Mouse (Mus musculus) forebrain, embryonic 11.5 days (tissue): ENCODE results near the gene Proser1. TPM values are rescaled to one million over a fixed set of nuclear protein-coding genes. Genes with fewer than 3 reads are reported as not detected.
A peak's percentile ranks its signal among the peaks of the same experiment; 100 is the strongest.

Experiments used
- ATAC-seq: fragments of 200-750 bp; cut with Nextera tagmentation; replicated peaks from 2 replicates; pipeline ENCODE4 v1.8.0; 2017; ENCODE audit warnings: moderate TSS enrichment; ENCODE audit not compliant: low FRiP score
- DNase-seq: peaks from one replicate; pipeline ENCODE4 v3.0.0-alpha.2; 2017; ENCODE audit warnings: low spot score
- H3K27ac ChIP-seq: fragments of 300-500 bp; sonication (generic); 2 replicates; pipeline ENCODE4 v1.5.1; 2014; ENCODE audit warnings: low read depth, low read length
- H3K27me3 ChIP-seq: fragments of 300-500 bp; sonication (generic); 2 replicates; pipeline ENCODE4 v1.6.1; 2014; ENCODE audit warnings: mild to moderate bottlenecking, low read length, mixed read lengths; ENCODE audit not compliant: control insufficient read depth, insufficient read depth
- H3K36me3 ChIP-seq: fragments of 300-500 bp; sonication (generic); 2 replicates; pipeline ENCODE4 v1.6.1; 2014; ENCODE audit warnings: mild to moderate bottlenecking, low read length, moderate library complexity, mixed read lengths; ENCODE audit not compliant: control insufficient read depth, insufficient read depth
- H3K4me1 ChIP-seq: fragments of 300-500 bp; sonication (generic); replicated peaks from 2 replicates; pipeline ENCODE4 v1.6.1; 2014; ENCODE audit warnings: low read length, mixed read lengths; ENCODE audit not compliant: control insufficient read depth, insufficient read depth
- H3K4me2 ChIP-seq: fragments of 300-500 bp; sonication (generic); 2 replicates; pipeline ENCODE4 v1.6.1; 2014; ENCODE audit warnings: low read depth, mild to moderate bottlenecking, low read length, moderate library complexity, mixed read lengths; ENCODE audit not compliant: severe bottlenecking
- H3K4me3 ChIP-seq: fragments of 300-500 bp; sonication (generic); 2 replicates; pipeline ENCODE4 v1.5.1; 2014; ENCODE audit warnings: low read depth, low read length
- H3K9ac ChIP-seq: fragments of 300-500 bp; sonication (generic); 2 replicates; pipeline ENCODE4 v1.6.1; 2014; ENCODE audit warnings: low read length
- H3K9me3 ChIP-seq: fragments of 300-500 bp; sonication (generic); 2 replicates; pipeline ENCODE4 v1.6.1; 2016; ENCODE audit warnings: low read length, mixed read lengths; ENCODE audit not compliant: control insufficient read depth
- WGBS: fragments of 180-500 bp; shearing (Covaris S2); extraction: QIAGEN DNeasy Blood & Tissue Kit; methylation state at CpG from one replicate; pipeline ENCODE4 v1.1.7; 2014; 5-methylcytosine and 5-hydroxymethylcytosine counted together
- polyA plus RNA-seq: library from polyadenylated mRNA; unstranded; fragments of >200 nt; fragmentation: Nextera tagmentation; extraction: Ambion mirVana; gene quantifications from 2 replicates; pipeline ENCODE4 v1.2.1, GENCODE M21; 2014

The Proser1 gene
- polyA plus RNA-seq, result 31.5 and 34.7 TPM in 2 replicates

DNA sequence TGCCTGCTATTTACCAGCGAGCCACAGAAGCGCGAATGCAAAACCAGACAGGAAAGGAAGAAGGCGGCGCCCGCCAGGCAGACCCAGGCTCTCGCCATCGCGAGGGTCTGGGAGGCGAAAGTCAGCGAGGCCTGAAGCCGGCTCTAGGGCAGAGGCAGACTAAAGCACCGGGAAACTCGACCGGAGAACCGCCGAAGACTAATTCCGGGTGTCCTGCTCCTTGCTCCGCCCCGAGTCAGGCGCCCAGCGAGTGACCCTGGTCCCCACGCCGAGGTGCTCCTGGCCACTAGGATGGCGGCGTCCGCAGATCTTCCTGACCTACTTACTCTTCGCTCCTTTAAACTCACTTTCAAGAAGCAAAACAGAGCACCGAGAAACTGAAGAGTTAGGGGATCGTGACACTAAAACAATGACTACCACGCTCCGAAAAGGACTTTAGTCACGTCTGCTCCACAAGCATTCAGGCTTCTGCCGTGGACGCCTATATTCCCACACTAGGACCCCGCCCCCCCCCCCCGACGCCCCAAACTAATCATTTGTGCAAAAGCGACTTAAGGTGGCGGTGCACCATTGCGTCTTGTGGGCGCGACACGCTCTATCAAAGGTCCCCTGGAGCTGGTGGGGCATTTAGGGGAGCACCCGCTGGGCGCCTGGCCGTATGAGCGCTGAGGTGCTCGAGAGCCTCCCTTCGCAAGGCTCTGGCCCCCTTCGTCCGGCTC lies at the start of gene Proser1, which contains the start of gene Nhlrc3:
Gene Proser1, plus strand, starts transcription at position 621 of the 719 bp plus-strand sequence.
Gene Nhlrc3, minus strand, starts transcription at position 287 of the 719 bp plus-strand sequence.
- Histone ChIP-seq H3K9ac (peak within 1 kb of the TSS; percentile 96), H3K4me1 (peaks cover 7% of the 10 kb centered on the region; the same call in 1 of the 2 replicates), H3K9me3 (no peaks in the 10 kb centered on the region), H3K36me3 (no peaks in the 10 kb centered on the region), H3K27ac (peak within 1 kb of the TSS; percentile 84), H3K4me2 (peak within 1 kb of the TSS; percentile 56), H3K4me3 (peak within 1 kb of the TSS; percentile 84), H3K27me3 (no peaks in the 10 kb centered on the region)
- DNase-seq, result peak; percentile 94
- WGBS, result under 1% methylated on average over 47 of the region's 52 CpGs
- ATAC-seq, result peak; percentile 95

DNA sequence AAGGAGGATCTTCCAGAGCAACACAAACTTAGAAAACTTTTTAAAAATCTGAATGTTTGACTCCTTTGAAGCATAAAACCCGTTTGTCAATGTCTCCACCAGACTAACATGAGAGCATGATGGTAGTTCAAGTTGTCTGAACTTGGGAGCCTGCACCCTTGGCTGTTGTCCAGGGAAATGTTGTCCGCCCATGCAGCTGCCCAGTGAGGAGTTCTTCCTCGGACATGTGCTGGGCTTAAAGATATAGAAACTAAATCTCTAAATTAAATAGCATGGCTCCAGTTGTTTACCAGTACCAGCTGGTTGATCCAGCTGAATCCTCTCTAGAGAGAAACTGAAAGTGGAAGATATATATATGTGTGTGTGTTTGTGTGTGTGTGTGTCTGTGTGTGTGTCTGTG lies 49.5 kb upstream of the Proser1 start:
- no peaks in the 10 kb centered on the region for H3K27me3 ChIP-seq
- H3K9me3 ChIP-seq, result no peaks in the 10 kb centered on the region
- no peak overlapping the region for H3K4me2 ChIP-seq
- DNase-seq (no peak), ATAC-seq (no peak)
- H3K4me3 ChIP-seq, result no peak overlapping the region
- no peaks in the 10 kb centered on the region for H3K36me3 ChIP-seq
- H3K27ac ChIP-seq, result no peak overlapping the region
- H3K9ac ChIP-seq, result no peak overlapping the region
- H3K4me1 ChIP-seq, result no peaks in the 10 kb centered on the region; the same call in 1 of the 2 replicates
- WGBS, result 73% methylated on average over 3 of the region's 3 CpGs

DNA sequence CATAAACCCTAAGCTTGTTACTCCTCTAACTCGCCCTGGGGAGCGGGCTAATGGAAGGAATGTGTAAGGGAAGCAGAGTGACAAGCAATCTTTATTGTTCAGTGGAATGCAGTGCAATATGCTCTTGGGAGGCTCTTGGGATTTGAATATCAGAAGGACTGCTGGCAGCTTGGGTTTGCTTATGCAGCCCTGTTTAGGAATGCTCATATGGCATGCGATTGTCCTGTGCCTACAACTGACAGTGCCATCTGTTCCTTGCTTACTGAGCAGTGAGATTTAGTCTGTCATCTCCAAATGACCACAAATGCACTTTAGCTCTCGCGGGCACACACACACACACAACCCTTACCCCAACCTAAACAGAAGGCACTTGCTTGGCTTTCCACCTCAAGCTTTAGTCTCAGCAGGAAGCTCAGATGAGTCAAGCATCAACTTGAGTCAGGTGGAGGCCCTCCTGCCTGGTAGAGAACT lies 47.4 kb upstream of the Proser1 start:
- DNase-seq, result no peak
- Histone ChIP-seq H3K9ac (no peak overlapping the region), H3K4me1 (no peaks in the 10 kb centered on the region; the same call in 1 of the 2 replicates), H3K27ac (no peak overlapping the region), H3K4me3 (no peak overlapping the region), H3K27me3 (no peaks in the 10 kb centered on the region), H3K36me3 (no peaks in the 10 kb centered on the region), H3K4me2 (no peak overlapping the region), H3K9me3 (no peaks in the 10 kb centered on the region)
- WGBS, result 67% methylated on average over 5 of the region's 5 CpGs
- no peak for ATAC-seq

DNA sequence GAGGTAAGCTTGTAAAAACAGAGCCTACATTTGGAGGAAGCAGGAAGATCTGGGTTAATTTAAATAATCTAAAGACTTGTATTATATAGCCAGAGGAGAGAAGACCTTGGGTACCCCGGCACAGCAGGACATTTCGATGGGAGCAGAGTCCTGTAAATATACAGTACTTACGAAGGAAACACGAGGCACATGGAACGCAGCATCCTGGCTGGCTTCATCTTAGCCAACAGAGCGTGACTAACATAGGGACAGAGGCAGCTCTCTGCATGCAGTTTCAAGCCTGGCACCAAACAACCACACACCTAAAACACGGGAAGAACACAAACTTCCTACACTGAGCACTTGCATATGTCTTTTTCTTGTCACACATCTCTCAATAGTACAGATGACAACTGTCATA lies 45.8 kb upstream of the Proser1 start:
- 78% methylated on average over 7 of the region's 7 CpGs for WGBS

DNA sequence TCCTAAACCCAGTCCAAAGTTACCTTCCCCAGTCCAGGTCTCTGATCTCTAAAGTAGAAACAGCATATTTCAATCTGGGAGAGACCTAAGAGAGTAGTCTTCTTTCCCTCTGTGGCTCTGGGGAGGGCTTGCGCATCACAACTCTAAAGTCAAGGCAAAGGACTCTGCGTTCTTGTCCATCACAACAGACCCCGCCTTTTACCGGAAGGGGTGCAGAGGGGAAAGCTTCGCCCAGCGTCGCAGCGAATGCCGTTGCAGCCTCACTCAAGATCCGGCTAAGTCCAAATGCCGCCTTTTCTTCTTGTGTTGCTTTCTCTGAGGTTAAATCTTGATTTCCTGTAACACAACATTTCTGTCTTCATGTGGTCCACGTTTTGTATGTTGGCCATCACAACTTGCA lies 41.8 kb upstream of the Proser1 start:
- DNase-seq, result no peak
- H3K4me2 ChIP-seq, result no peak overlapping the region
- H3K9me3 ChIP-seq, result no peaks in the 10 kb centered on the region
- H3K9ac ChIP-seq, result no peak overlapping the region
- no peak for ATAC-seq
- no peaks in the 10 kb centered on the region for H3K4me1 ChIP-seq
- H3K4me3 ChIP-seq, result no peak overlapping the region
- no peak overlapping the region for H3K27ac ChIP-seq
- no peaks in the 10 kb centered on the region for H3K27me3 ChIP-seq
- 92% methylated on average over 12 of the region's 12 CpGs for WGBS
- no peaks in the 10 kb centered on the region for H3K36me3 ChIP-seq

More for the DNA sequence above, 45.8 kb upstream of the Proser1 start:
- no peak for DNase-seq
- no peaks in the 10 kb centered on the region for H3K27me3 ChIP-seq
- no peak overlapping the region for H3K4me2 ChIP-seq
- no peak overlapping the region for H3K4me3 ChIP-seq
- no peaks in the 10 kb centered on the region for H3K36me3 ChIP-seq
- no peak for ATAC-seq
- no peaks in the 10 kb centered on the region for H3K9me3 ChIP-seq
- no peak overlapping the region for H3K9ac ChIP-seq
- H3K4me1 ChIP-seq, result no peaks in the 10 kb centered on the region; the same call in 1 of the 2 replicates
- H3K27ac ChIP-seq, result no peak overlapping the region

DNA sequence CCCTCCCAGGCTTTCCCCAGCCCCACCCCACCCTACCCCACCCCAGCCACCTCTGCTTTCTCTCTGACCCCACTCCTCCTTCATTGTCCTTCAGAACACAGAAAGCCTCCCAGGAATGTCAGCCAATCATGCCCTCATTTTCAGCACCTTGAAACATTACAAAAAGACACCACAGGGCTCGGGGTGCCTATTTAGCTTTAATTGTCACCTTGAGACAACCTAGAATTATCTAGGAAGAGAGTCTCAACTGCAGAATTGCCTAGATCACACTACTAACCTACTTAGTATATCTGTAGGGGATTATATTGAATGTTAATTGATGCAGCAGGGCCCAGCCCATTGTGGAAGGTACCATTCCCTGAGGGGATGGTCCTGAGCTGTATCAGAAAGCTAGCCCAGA lies 40.8 kb upstream of the Proser1 start:
- Histone ChIP-seq H3K4me1 (no peaks in the 10 kb centered on the region), H3K27me3 (no peaks in the 10 kb centered on the region), H3K9ac (no peak overlapping the region), H3K4me3 (no peak overlapping the region), H3K36me3 (no peaks in the 10 kb centered on the region), H3K27ac (no peak overlapping the region), H3K9me3 (no peaks in the 10 kb centered on the region), H3K4me2 (no peak overlapping the region)
- WGBS, result 29% methylated on average over 1 of the region's 1 CpGs
- DNase-seq, result no peak
- ATAC-seq, result no peak

DNA sequence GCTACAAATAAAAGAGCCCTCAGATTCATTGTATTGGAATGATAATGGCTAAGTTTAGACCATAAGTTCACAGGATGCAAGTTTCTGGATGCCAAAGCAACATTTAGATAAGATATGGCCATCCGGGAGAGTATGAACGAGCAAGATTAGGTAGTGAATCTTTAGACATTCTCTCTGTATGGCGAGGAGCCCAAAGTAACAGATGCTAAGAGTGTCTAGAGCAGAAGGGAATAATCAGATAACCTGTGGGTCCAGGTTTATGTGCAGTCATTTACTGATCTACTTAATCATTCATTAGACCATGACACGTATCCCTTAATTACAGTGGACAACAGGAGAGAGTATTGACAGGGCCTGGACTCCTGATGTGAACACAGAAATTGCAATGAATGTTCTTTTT lies 39.9 kb upstream of the Proser1 start:
- DNase-seq (no peak), ATAC-seq (no peak)
- Histone ChIP-seq H3K9me3 (no peaks in the 10 kb centered on the region), H3K4me1 (no peaks in the 10 kb centered on the region), H3K9ac (no peak overlapping the region), H3K27me3 (no peaks in the 10 kb centered on the region), H3K4me2 (no peak overlapping the region), H3K4me3 (no peak overlapping the region), H3K36me3 (no peaks in the 10 kb centered on the region), H3K27ac (no peak overlapping the region)
- WGBS, result 90% methylated on average over 4 of the region's 4 CpGs

DNA sequence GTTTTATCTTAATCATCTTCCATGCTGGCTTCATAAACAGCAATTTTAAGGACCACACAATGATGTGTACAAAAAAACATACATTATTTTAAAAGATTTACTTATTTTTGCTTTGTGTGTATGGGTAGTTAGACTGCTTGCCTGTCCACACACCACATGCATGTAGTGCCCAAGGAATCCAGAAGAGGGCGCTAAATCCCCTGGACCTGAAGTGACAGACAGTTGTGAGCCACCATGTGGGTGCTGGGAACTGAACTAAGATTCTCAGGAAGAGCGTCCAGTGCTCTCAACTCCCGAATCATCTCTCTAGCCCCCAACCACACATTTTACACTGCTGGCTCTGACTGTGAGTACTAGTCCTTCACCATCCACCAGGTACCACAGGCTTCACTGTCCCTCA lies 28.9 kb upstream of the Proser1 start:
- ATAC-seq, result no peak
- H3K4me1 ChIP-seq, result no peaks in the 10 kb centered on the region
- H3K4me2 ChIP-seq, result no peak overlapping the region
- H3K9me3 ChIP-seq, result no peaks in the 10 kb centered on the region
- WGBS, result 76% methylated on average over 3 of the region's 3 CpGs
- peak; percentile 50 for DNase-seq
- H3K27ac ChIP-seq, result no peak overlapping the region
- H3K36me3 ChIP-seq, result no peaks in the 10 kb centered on the region
- no peak overlapping the region for H3K9ac ChIP-seq
- no peaks in the 10 kb centered on the region for H3K27me3 ChIP-seq
- no peak overlapping the region for H3K4me3 ChIP-seq

DNA sequence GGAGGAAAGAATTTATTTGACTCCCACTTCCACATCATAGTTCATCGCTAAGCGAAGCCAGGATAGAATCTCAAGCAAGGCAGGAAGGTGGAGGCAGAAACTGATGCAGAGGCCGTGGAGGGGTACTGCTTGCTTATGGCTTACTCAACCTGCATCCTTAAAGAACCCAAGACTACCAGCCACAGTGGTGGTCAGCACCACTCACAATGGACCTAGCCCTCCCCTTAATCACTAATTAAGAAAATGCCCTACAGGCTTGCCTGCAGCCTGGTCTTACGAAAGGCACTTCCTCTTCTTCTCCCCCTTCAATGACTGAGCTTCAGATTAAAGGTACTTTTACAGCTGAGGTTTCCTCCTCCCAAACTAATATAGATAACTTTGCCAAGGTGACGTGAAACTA lies 26.9 kb upstream of the Proser1 start:
- no peaks in the 10 kb centered on the region for H3K9me3 ChIP-seq
- H3K36me3 ChIP-seq, result no peaks in the 10 kb centered on the region
- DNase-seq, result no peak
- no peak overlapping the region for H3K9ac ChIP-seq
- 60% methylated on average over 5 of the region's 5 CpGs for WGBS
- no peak overlapping the region for H3K27ac ChIP-seq
- H3K4me1 ChIP-seq, result no peaks in the 10 kb centered on the region
- ATAC-seq, result no peak
- H3K27me3 ChIP-seq, result no peaks in the 10 kb centered on the region
- no peak overlapping the region for H3K4me2 ChIP-seq
- H3K4me3 ChIP-seq, result no peak overlapping the region
